Mouse (Mus musculus) ES-E14 (cell line): ENCODE measurements at regions not wholly inside any gene's neighbourhood (a gene's known extent, or its start where the extent isn't known, plus 50 kb on each side); places are given as distances from the start of the nearest gene placed in this dataset.

Experiments used
- CHD2 ChIP-seq: IDR thresholded peaks from 2 replicates; pipeline ENCODE4 v1.6.1; 2014; ENCODE audit warnings: mild to moderate bottlenecking, low read depth, low read length, inconsistent platforms
- HCFC1 ChIP-seq: IDR thresholded peaks from 2 replicates; pipeline ENCODE4 v1.6.1; 2012; ENCODE audit warnings: low read length, inconsistent platforms, borderline replicate concordance; ENCODE audit not compliant: insufficient read depth

DNA sequence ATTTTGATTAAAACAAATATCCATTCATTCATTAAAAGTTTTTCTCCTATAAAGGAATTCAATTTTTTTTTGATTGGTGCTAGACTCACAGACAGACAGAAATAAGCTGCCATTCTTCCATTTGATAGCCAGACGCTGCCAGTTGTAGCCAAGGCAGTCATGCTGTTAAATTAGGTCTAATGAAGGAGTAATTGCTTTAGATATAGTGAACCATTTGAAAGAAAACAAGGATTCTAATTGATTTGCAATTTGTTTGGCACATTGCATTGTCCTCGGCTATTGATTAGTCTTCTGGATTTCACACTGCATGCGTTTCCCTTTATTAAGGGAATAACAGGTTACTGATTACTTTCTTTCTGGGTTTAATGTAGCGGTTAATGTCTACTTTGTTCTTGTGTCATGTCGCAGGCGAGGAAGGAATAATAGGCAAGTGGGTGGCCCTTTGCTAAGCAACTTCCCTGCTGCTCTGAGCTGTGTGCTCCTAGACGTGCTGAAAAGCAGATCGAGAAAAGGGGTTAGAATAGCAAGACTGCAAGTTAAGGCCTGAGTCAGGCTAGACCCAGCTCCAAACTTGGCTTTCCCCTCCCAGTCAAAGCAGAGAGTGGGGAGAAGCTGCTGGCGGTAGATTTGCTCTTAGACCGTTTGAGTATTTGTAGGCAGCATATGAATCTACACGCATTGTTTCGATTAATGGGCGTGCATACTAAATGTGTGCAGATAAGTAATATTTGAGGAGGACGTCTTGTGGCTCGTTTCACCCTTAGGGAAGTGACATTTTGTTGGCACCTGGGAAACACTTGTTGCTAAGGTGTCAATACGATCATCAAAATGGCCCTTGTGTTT is 77.8 kb downstream of the Nkx2-1 start:
- TF ChIP-seq HCFC1 (no peak), CHD2 (no peak)
